Mouse (Mus musculus): ENCODE results near the gene Tbc1d2.

DNA sequence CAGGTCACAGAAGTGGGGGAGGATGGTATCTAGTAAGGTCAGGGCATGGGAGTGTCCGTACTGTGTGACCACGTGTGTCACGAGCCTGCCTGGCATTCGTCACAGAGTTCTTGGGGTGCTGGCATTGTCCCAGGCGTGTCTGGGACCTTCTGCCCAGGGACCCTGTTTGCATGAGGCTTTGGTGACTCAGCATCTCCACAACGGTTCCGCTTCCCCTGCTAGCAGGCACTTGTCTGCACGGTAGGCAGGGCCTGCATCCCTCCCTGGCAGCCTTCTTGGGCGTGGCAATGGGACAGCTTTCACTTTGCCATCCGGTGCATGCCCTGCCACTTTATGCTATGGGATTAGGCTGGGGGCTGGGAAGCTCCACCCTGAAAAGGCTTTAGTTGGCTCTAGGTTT, 86.2 kb downstream of the Tbc1d2 start:
- TF ChIP-seq POLR2A (IDR thresholded peaks at IDR 0.05; ENCODE audit: low read depth, low read length) (no peak), CTCF (conservative IDR thresholded peaks at IDR 0.05; ENCODE audit: insufficient read depth, insufficient read length, low read depth, low read length) (no peak)
